Mouse (Mus musculus) liver, embryonic 14.5 days (tissue): ENCODE data around the gene Sh2d5. TPM values are rescaled to one million over a fixed set of nuclear protein-coding genes. Genes with fewer than 3 reads are reported as not detected.

ENCODE experiments used
- ATAC-seq: fragments of 200-750 bp; cut with Nextera tagmentation; 2 replicates; pipeline ENCODE4 v1.8.0; 2017; ENCODE audit warnings: moderate number of reproducible peaks, mild to moderate bottlenecking, moderate library complexity; ENCODE audit not compliant: insufficient read depth
- DNase-seq, 3 experiments: peaks; one replicate each; pipeline ENCODE4 v3.0.0-alpha.2; 2012 to 2013; ENCODE audit warnings: low read depth in 3 of 3, low spot score in 3 of 3
- H3K27ac ChIP-seq: fragments of 300-500 bp; sonication (generic); 2 replicates; pipeline ENCODE4 v1.5.1; 2014; ENCODE audit warnings: moderate library complexity, mild to moderate bottlenecking, control low read depth, inconsistent platforms
- H3K27me3 ChIP-seq: fragments of 300-500 bp; sonication (generic); 2 replicates; pipeline ENCODE4 v1.6.1; 2014; ENCODE audit warnings: mild to moderate bottlenecking, low read length, moderate library complexity; ENCODE audit not compliant: control insufficient read depth, insufficient read depth
- H3K36me3 ChIP-seq: fragments of 300-500 bp; sonication (generic); replicated peaks from 2 replicates; pipeline ENCODE4 v1.6.1; 2014; ENCODE audit warnings: low read depth; ENCODE audit not compliant: control insufficient read depth, insufficient read depth
- H3K4me1 ChIP-seq, 2 experiments: fragments of 200-500 bp in 1 of 2; fragments of 300-500 bp in 1 of 2; sonication (generic) in 1 of 2; replicated peaks; 2 replicates each; pipeline ENCODE4 v1.6.1; 2012 to 2014; ENCODE audit warnings: antibody characterized with exemption in 1 of 2, inconsistent platforms in 1 of 2, low read length in 1 of 2; ENCODE audit not compliant: control insufficient read depth in 2 of 2, insufficient read depth in 2 of 2
- H3K4me2 ChIP-seq: fragments of 300-500 bp; sonication (generic); 2 replicates; pipeline ENCODE4 v1.6.1; 2014; ENCODE audit warnings: low read depth, mild to moderate bottlenecking, control low read depth, moderate library complexity
- H3K4me3 ChIP-seq, 2 experiments: fragments of 200-500 bp in 1 of 2; fragments of 300-500 bp in 1 of 2; sonication (generic) in 1 of 2; 2 replicates each; pipeline ENCODE4 v1.5.1; 2012 to 2014; ENCODE audit warnings: low read depth in 2 of 2, low read length in 2 of 2, mild to moderate bottlenecking in 2 of 2, control low read depth in 1 of 2, inconsistent platforms in 1 of 2, moderate library complexity in 1 of 2; ENCODE audit not compliant: insufficient read depth in 1 of 2
- H3K9ac ChIP-seq: fragments of 300-500 bp; sonication (generic); replicated peaks from 2 replicates; pipeline ENCODE4 v1.6.1; 2014; ENCODE audit warnings: mild to moderate bottlenecking, control low read depth, moderate library complexity
- H3K9me3 ChIP-seq: fragments of 300-500 bp; sonication (generic); 2 replicates; pipeline ENCODE4 v1.6.1; 2016; ENCODE audit warnings: low read length, mixed read lengths; ENCODE audit not compliant: control insufficient read depth
- CTCF ChIP-seq: IDR thresholded peaks from 2 replicates; pipeline ENCODE4 v1.5.1; 2016; ENCODE audit warnings: antibody characterized with exemption, low read depth, control low read depth
- EP300 ChIP-seq: IDR thresholded peaks from 2 replicates; pipeline ENCODE4 v1.6.1; 2016; ENCODE audit warnings: antibody characterized with exemption, low read depth
- WGBS: fragments of 180-500 bp; shearing (Covaris S2); extraction: QIAGEN DNeasy Blood & Tissue Kit; methylation state at CpG from one replicate; pipeline ENCODE4 v1.1.7; 2014; ENCODE audit not compliant: insufficient replicate concordance; 5-methylcytosine and 5-hydroxymethylcytosine counted together
- polyA plus RNA-seq, 2 experiments: library from polyadenylated mRNA; depleted of rRNA in 1 of 2; stranded (reverse) in 1 of 2; unstranded in 1 of 2; fragments of >200 nt; fragmentation: Nextera tagmentation in 1 of 2; extraction: Ambion mirVana in 1 of 2; gene quantifications; 2 replicates each; pipeline versions ENCODE4 v1.2.1 to v1.2.3; 2012 to 2014

The Sh2d5 gene
- polyA plus RNA-seq, 2 experiments = 0.47 to 1.2 TPM

DNA sequence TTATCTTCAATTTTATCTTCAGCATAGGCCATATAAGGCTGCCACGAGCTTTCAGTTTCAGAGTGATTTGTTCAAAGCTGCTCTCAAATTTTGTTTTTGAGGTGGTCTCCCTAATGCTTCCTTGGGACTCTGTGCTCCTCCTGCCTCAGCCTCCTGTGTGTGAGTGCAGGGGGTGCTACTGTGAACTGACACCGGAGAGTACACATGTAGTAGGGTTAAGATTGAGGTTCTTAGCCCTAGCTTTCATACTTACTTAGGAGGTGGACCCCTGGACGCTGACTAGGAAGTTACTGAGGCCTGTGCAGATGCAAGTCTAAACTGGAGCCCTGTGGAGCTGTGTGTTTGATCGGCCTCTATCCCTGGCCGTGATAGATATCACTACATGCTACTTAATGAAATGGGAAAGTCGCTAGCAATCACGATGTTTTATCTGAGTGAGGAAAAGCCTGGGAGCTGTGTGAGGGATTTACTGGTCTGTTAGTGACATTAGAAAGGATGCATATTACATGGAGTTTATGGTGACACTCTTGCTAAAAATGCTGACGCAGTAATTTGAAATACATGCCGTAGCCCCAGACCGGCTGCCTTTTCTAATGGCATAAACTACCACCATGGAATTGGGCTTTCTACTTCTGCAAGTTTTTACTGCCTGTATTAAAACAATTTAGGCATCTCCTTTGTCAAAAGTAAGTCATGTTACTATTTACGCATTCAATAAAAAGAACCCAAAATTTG lies 32.1 kb upstream of the Sh2d5 start:
- H3K9me3 ChIP-seq = no peaks in the 10 kb centered on the region
- no peaks in the 10 kb centered on the region for H3K27me3 ChIP-seq
- no peak for TF ChIP-seq EP300
- TF ChIP-seq CTCF = no peak
- peak overlapping the region; percentile 94 for H3K9ac ChIP-seq
- peaks cover 24 to 34% of the 10 kb centered on the region in 2 experiments for H3K4me1 ChIP-seq
- H3K27ac ChIP-seq = peak overlapping the region; percentile 80
- 38% methylated on average over 11 of the region's 11 CpGs for WGBS
- ATAC-seq (no peak), DNase-seq (peak in 1 of 3 experiments; percentile 27)
- peak overlapping the region; percentile 82 to 94 for H3K4me3 ChIP-seq
- peak overlapping the region; percentile 86 for H3K4me2 ChIP-seq
- peaks cover 23% of the 10 kb centered on the region for H3K36me3 ChIP-seq

DNA sequence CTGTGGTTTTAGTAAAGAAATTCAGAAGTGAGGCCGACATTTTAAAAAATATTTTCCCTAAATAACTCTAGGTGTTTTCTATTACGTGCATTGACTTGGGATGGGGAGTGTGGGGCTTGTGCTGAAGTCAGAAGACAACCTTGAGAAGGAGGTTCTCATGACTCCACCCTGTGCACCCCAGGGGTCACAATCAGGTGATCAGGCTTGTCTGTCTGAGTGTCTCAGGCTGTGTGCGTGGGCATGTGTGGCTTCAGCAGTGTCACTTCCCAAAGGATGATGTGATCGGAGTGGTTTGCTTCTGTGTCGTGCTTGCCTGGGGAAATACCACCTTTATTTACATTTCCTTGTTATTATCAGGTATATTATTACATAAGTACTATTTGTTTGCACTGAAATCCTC lies 30.9 kb upstream of the Sh2d5 start:
- H3K9ac ChIP-seq = peak overlapping the region; percentile 94
- no peak for ATAC-seq
- peaks cover 24 to 34% of the 10 kb centered on the region in 2 experiments for H3K4me1 ChIP-seq
- H3K27ac ChIP-seq = peak overlapping the region; percentile 57; the same call in 1 of the 2 replicates
- peak in 1 of 3 experiments; percentile 19 for DNase-seq
- H3K36me3 ChIP-seq = peaks cover 35% of the 10 kb centered on the region
- no peaks in the 10 kb centered on the region for H3K9me3 ChIP-seq
- WGBS = 48% methylated on average over 5 of the region's 5 CpGs
- H3K27me3 ChIP-seq = no peaks in the 10 kb centered on the region
- H3K4me2 ChIP-seq = peak overlapping the region; percentile 86
- peak overlapping the region in 1 of 2 experiments; percentile 82; a peak in 2 of 4 replicates for H3K4me3 ChIP-seq
- TF ChIP-seq EP300 (no peak), CTCF (no peak)

GRCm38 (mm10) chr4:138220761-138221160 lies 29.4 kb upstream of the Sh2d5 start:
- WGBS = 41% methylated on average over 7 of the region's 7 CpGs
- H3K4me1 ChIP-seq = peaks cover 24 to 32% of the 10 kb centered on the region in 2 experiments
- H3K27ac ChIP-seq = no peak overlapping the region
- no peaks in the 10 kb centered on the region for H3K9me3 ChIP-seq
- ATAC-seq = no peak
- H3K4me3 ChIP-seq = no peak overlapping the region
- H3K27me3 ChIP-seq = no peaks in the 10 kb centered on the region
- H3K9ac ChIP-seq = no peak overlapping the region; the same call in 1 of the 2 replicates
- TF ChIP-seq EP300 = no peak
- TF ChIP-seq CTCF = no peak
- peaks cover 48% of the 10 kb centered on the region for H3K36me3 ChIP-seq
- H3K4me2 ChIP-seq = peak overlapping the region; percentile 36
- no peak for DNase-seq

GRCm38 (mm10) chr4:138221406-138221805 lies 28.8 kb upstream of the Sh2d5 start:
- Histone ChIP-seq H3K27me3 (no peaks in the 10 kb centered on the region), H3K4me1 (peaks cover 24 to 30% of the 10 kb centered on the region in 2 experiments), H3K9ac (no peak overlapping the region), H3K36me3 (peaks cover 55% of the 10 kb centered on the region), H3K27ac (no peak overlapping the region), H3K9me3 (no peaks in the 10 kb centered on the region), H3K4me3 (no peak overlapping the region), H3K4me2 (0 out of 2 replicates have a peak overlapping the region, but pooled peaks have one; percentile 21)
- 54% methylated on average over 5 of the region's 5 CpGs for WGBS
- ATAC-seq = no peak
- TF ChIP-seq EP300 (no peak), CTCF (no peak)
- DNase-seq = no peak

DNA sequence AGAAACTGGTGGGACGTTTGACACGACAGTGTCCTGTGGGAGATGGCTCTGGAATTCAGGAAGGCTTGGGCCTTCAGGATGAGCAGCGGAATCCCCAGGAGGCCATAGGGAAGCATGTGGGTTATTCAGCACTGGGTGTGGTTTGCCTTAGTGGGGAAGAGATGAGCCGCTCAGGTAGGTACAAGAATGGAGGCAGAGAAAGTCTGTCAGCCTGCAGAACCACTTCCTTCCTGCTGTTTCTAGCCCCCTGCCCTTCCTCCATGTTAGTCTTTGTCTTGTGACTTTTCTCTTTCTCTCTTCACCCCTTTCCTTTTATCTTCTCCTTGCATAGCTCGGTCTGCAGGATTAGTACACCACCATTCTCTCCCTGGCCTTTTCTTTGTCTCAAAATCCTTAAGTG lies 27.8 kb upstream of the Sh2d5 start:
- peaks cover 65% of the 10 kb centered on the region for H3K36me3 ChIP-seq
- TF ChIP-seq CTCF (no peak), EP300 (no peak)

More for the DNA sequence above, 27.8 kb upstream of the Sh2d5 start:
- H3K4me3 ChIP-seq = no peak overlapping the region
- no peak overlapping the region for H3K27ac ChIP-seq
- no peak overlapping the region for H3K4me2 ChIP-seq
- peaks cover 24 to 30% of the 10 kb centered on the region in 2 experiments for H3K4me1 ChIP-seq
- ATAC-seq = no peak
- no peaks in the 10 kb centered on the region for H3K27me3 ChIP-seq
- DNase-seq = no peak
- 71% methylated on average over 5 of the region's 5 CpGs for WGBS
- no peak overlapping the region for H3K9ac ChIP-seq
- H3K9me3 ChIP-seq = no peaks in the 10 kb centered on the region
